ENCODE assay signal across 8 mouse cellular contexts in genomic region chr7:143094592-143095553, GRCm38 (mm10). TPM values are rescaled to one million over a fixed set of nuclear protein-coding genes. Genes with fewer than 3 reads are reported as not detected.
DNase-seq lines count a peak whose midpoint lies in the region; ATAC-seq and TF ChIP-seq lines count a peak whose summit lies in the region.

Gene Trpm5 (minus strand): TSS chr7:143094642.

- peak; percentile 81 for TF ChIP-seq CTCF in brain, embryonic 14.5 days (IDR thresholded peaks at IDR 0.05; ENCODE audit: borderline replicate concordance, extremely low read depth, insufficient read depth, insufficient read length)
- TF ChIP-seq CTCF in kidney, adult 2 months (conservative IDR thresholded peaks at IDR 0.05; ENCODE audit: insufficient read depth, insufficient read length, low read depth, low read length) = peak; percentile 81
- TF ChIP-seq CTCF in liver, adult 2 months (IDR thresholded peaks at IDR 0.05; ENCODE audit: low read depth, low read length) = peak; percentile 92

- H3K27me3 ChIP-seq in kidney, adult 2 months (replicated peaks; ENCODE audit: control insufficient read depth, insufficient read depth, low read length) = no peaks in the 10 kb centered on the region
- H3K27me3 ChIP-seq in liver, adult 2 months (ENCODE audit: control insufficient read depth, insufficient read depth, low read length) = no peaks in the 10 kb centered on the region

- ATAC-seq in activated CD4-positive, CD25-positive, alpha-beta regulatory T cell, adult 4 months = no peak

- DNase-seq in 3T3-L1 (ENCODE audit: low read depth, low spot score) (peak; percentile 40), A20 (ENCODE audit: low read depth, low spot score) (peak; percentile 54)
- peak; percentile 47 for DNase-seq in brain, embryonic 14.5 days (ENCODE audit: low read depth)
- peak; percentile 70 for DNase-seq in gastrocnemius, postnatal 14 days
- peak; percentile 55 for DNase-seq in kidney, adult 2 months
- no peak for DNase-seq in liver, adult 2 months (ENCODE audit: extremely low read depth, low read depth, low spot score)
- peak; percentile 44 for DNase-seq in right cerebral cortex, postnatal 14 days

- H3K36me3 ChIP-seq in kidney, adult 2 months (ENCODE audit: control insufficient read depth, insufficient read depth, low read length) = no peaks in the 10 kb centered on the region
- H3K36me3 ChIP-seq in liver, adult 2 months (ENCODE audit: control insufficient read depth, insufficient read depth, low read length) = no peaks in the 10 kb centered on the region

- no peak within 1 kb of the TSS for H3K4me3 ChIP-seq in kidney, adult 2 months (ENCODE audit: insufficient read depth, low read depth, low read length)
- H3K4me3 ChIP-seq in liver, adult 2 months (ENCODE audit: insufficient read depth, low read depth, low read length) = no peak within 1 kb of the TSS

- 51% methylated on average over 10 of the region's 10 CpGs for WGBS in kidney, adult 2 months
- 45% methylated on average over 10 of the region's 10 CpGs for WGBS in liver, adult 2 months

- no peak within 1 kb of the TSS for H3K9ac ChIP-seq in liver, adult 2 months (ENCODE audit: low read depth, low read length)

- H3K79me2 ChIP-seq in liver, adult 2 months (ENCODE audit: control insufficient read depth, insufficient read depth, low read length) = no peaks in the 10 kb centered on the region

- H3K27ac ChIP-seq in kidney, adult 2 months (ENCODE audit: insufficient read depth, low read depth, low read length) = no peak within 1 kb of the TSS
- no peak within 1 kb of the TSS for H3K27ac ChIP-seq in liver, adult 2 months (replicated peaks; ENCODE audit: insufficient read depth, low read depth, low read length)

- no peak for TF ChIP-seq POLR2A in brain, embryonic 14.5 days (IDR thresholded peaks at IDR 0.05; ENCODE audit: borderline replicate concordance, extremely low read depth, insufficient read depth, insufficient read length, poor library complexity, severe bottlenecking)
- no peak for TF ChIP-seq POLR2A in kidney, adult 2 months (IDR thresholded peaks at IDR 0.05; ENCODE audit: low read depth, low read length)
- TF ChIP-seq POLR2A in liver, adult 2 months (IDR thresholded peaks at IDR 0.05; ENCODE audit: extremely low read depth, insufficient read depth, low read length) = no peak

- intact Hi-C loops in gastrocnemius, postnatal 14 days (cut with DNase I; ENCODE audit: low total_unique reads) = loop anchor here (2.0 to 5.0 kb wide), 2 partner anchors 44 to 372 kb away; no protein-coding TSS in a partner anchor

- no peaks in the 10 kb centered on the region for H3K4me1 ChIP-seq in kidney, adult 2 months (ENCODE audit: control insufficient read depth, insufficient read depth, low read length)
- H3K4me1 ChIP-seq in liver, adult 2 months (ENCODE audit: control insufficient read depth, insufficient read depth, low read length) = no peaks in the 10 kb centered on the region

RNA-seq across cellular contexts. Expression of gene Trpm5, which starts in this region (rescaled TPM):
- polyA plus RNA-seq in brain, embryonic 14.5 days (2012; rRNA removed) = 2.8 and 3.1 TPM in 2 replicates
- under 1 TPM; 0.38 to 0.51 TPM for total RNA-seq in gastrocnemius, postnatal 14 days (2021)
- polyA plus RNA-seq in kidney, adult 2 months (2012; rRNA removed) = 0.03 TPM in 2 replicates
- under 0.01 and 0.07 TPM in 2 replicates for total RNA-seq in liver, adult 2 months (2014; rRNA removed)
- polyA plus RNA-seq in liver, adult 2 months (2012; rRNA removed) = 0.02 TPM in 1 of 2 replicates, not detected in the other
- polyA plus RNA-seq in activated CD4-positive, CD25-positive, alpha-beta regulatory T cell, adult 4 months (2017; shearing (Covaris generic)) = not detected

Comparison
In these comparisons a context has a peak if more than half of its experiments do, and no peak if none do; other contexts are left out.
1. Peak in DNase-seq in gastrocnemius, postnatal 14 days; RNA of the gene not detected or under 1 TPM.
2. Peak in DNase-seq in kidney, adult 2 months; RNA of the gene not detected or under 1 TPM.